Mouse (Mus musculus): ENCODE results near the gene Syt17. TPM values are rescaled to one million over a fixed set of nuclear protein-coding genes. Genes with fewer than 3 reads are reported as not detected.

The Syt17 gene
- total and polyA plus RNA-seq, 3 experiments: not detected

- Histone ChIP-seq H3K36me3 (replicated peaks in 1 of 2; ENCODE audit: control insufficient read depth in 1 of 2, insufficient read depth in 1 of 2, low read length in 1 of 2) (no peaks in the 10 kb centered on the region), H3K27me3 (replicated peaks) (peaks cover 9% of the 10 kb centered on the region), H3K27ac (ENCODE audit: insufficient read depth, low read depth) (no peak overlapping the region), H3K9me3 (replicated peaks; ENCODE audit: low read length) (no peaks in the 10 kb centered on the region), H3K79me2 (replicated peaks; ENCODE audit: control insufficient read depth, extremely low read depth, insufficient read depth, poor library complexity, severe bottlenecking) (no peaks in the 10 kb centered on the region), H3K4me3 (replicated peaks in 1 of 3; ENCODE audit: low read depth in 2 of 3, low read length in 2 of 3, poor library complexity in 1 of 3) (no peak overlapping the region), H3K4me2 (ENCODE audit: insufficient read depth, low read depth, poor library complexity, severe bottlenecking) (peak overlapping the region; percentile 7; the same call in 1 of the 2 replicates), H3K4me1 (ENCODE audit: control insufficient read depth in 1 of 2, insufficient read depth in 2 of 2) (peaks cover 0 to 4% of the 10 kb centered on the region in 2 experiments; a peak in 3 of 4 replicates), H3K9ac (ENCODE audit: insufficient read depth, low read depth) (no peak overlapping the region)
- TF ChIP-seq CTCF (conservative IDR thresholded peaks at IDR 0.05 in 1 of 2, IDR thresholded peaks at IDR 0.05 in 1 of 2; ENCODE audit: low read depth in 2 of 2, low read length in 2 of 2) (no peak), ZNF384 (IDR thresholded peaks at IDR 0.05; ENCODE audit: low read depth, low read length) (peak; percentile 70)
- in situ Hi-C loops (cut with MboI; ENCODE audit: low pct_ligation_motif_present, low pct_unique_long_range_greater_than_20kb, low sequenced_read_pairs): loop anchor here (5.0 kb wide), 1 partner anchor 68 kb away; no protein-coding TSS in a partner anchor
- dilution Hi-C loops (cut with MboI; ENCODE audit: extremely low pct_ligation_motif_present, extremely low pct_unique_long_range_greater_than_20kb, low sequenced_read_pairs): no loop called here
- DNase-seq (ENCODE audit: extremely low read depth): no peak
Measured at GRCm38 (mm10) chr7:118443895-118444485, 4.0 kb downstream of the Syt17 start.

GRCm38 (mm10) chr7:118443371-118443770 is 4.7 kb downstream of the Syt17 start:
- Histone ChIP-seq H3K36me3 (replicated peaks in 1 of 2; ENCODE audit: control insufficient read depth in 1 of 2, insufficient read depth in 1 of 2, low read length in 1 of 2) (no peaks in the 10 kb centered on the region), H3K4me2 (ENCODE audit: insufficient read depth, low read depth, poor library complexity, severe bottlenecking) (peak overlapping the region; percentile 7), H3K27me3 (replicated peaks) (peaks cover 11% of the 10 kb centered on the region), H3K9me3 (replicated peaks; ENCODE audit: low read length) (no peaks in the 10 kb centered on the region), H3K79me2 (replicated peaks; ENCODE audit: control insufficient read depth, extremely low read depth, insufficient read depth, poor library complexity, severe bottlenecking) (no peaks in the 10 kb centered on the region), H3K4me1 (ENCODE audit: control insufficient read depth in 1 of 2, insufficient read depth in 2 of 2) (peaks cover 0 to 4% of the 10 kb centered on the region in 2 experiments; a peak in 3 of 4 replicates), H3K4me3 (replicated peaks in 1 of 3; ENCODE audit: low read depth in 2 of 3, low read length in 2 of 3, poor library complexity in 1 of 3) (no peak overlapping the region), H3K9ac (ENCODE audit: insufficient read depth, low read depth) (no peak overlapping the region), H3K27ac (ENCODE audit: insufficient read depth, low read depth) (no peak overlapping the region)
- peak; percentile 54; the same call in 1 of the 2 replicates for TF ChIP-seq EP300 (IDR thresholded peaks at IDR 0.05; ENCODE audit: low read length)
- no peak for TF ChIP-seq CHD1 (IDR thresholded peaks at IDR 0.05; ENCODE audit: low read depth, low read length)
- TF ChIP-seq NELFE (IDR thresholded peaks at IDR 0.05; ENCODE audit: low read depth, low read length): no peak
- TF ChIP-seq MEF2A (IDR thresholded peaks at IDR 0.05; ENCODE audit: borderline replicate concordance, low read depth, low read length): no peak
- TF ChIP-seq ELF1 (IDR thresholded peaks at IDR 0.05; ENCODE audit: low read depth, low read length): no peak
- no peak for TF ChIP-seq MAZ (IDR thresholded peaks at IDR 0.05; ENCODE audit: low read depth, low read length)
- no peak for TF ChIP-seq CHD2 (IDR thresholded peaks at IDR 0.05; ENCODE audit: low read length)
- peak; percentile 60; the same call in 1 of the 2 replicates for TF ChIP-seq IRF4 (IDR thresholded peaks at IDR 0.05; ENCODE audit: low read depth, low read length)
- no peak for TF ChIP-seq RCOR1 (conservative IDR thresholded peaks at IDR 0.05; ENCODE audit: low read depth, low read length)
- no peak for TF ChIP-seq ZNF384 (IDR thresholded peaks at IDR 0.05; ENCODE audit: low read depth, low read length)
- DNase-seq (ENCODE audit: extremely low read depth): peak; percentile 53
- dilution Hi-C loops (cut with MboI; ENCODE audit: extremely low pct_ligation_motif_present, extremely low pct_unique_long_range_greater_than_20kb, low sequenced_read_pairs): no loop called here
- in situ Hi-C loops (cut with MboI; ENCODE audit: low pct_ligation_motif_present, low pct_unique_long_range_greater_than_20kb, low sequenced_read_pairs): loop anchor here (5.0 kb wide), 1 partner anchor 69 kb away; no protein-coding TSS in a partner anchor

GRCm38 (mm10) chr7:118441535-118441934 is 6.5 kb downstream of the Syt17 start:
- H3K4me1 ChIP-seq (ENCODE audit: control insufficient read depth in 1 of 2, insufficient read depth in 2 of 2): peaks cover 0 to 4% of the 10 kb centered on the region in 2 experiments; a peak in 3 of 4 replicates
- H3K4me3 ChIP-seq (replicated peaks in 1 of 3; ENCODE audit: low read depth in 2 of 3, low read length in 2 of 3, poor library complexity in 1 of 3): no peak overlapping the region
- in situ Hi-C loops (cut with MboI; ENCODE audit: low pct_ligation_motif_present, low pct_unique_long_range_greater_than_20kb, low sequenced_read_pairs) (loop anchor here (5.0 kb wide), 1 partner anchor 71 kb away; no protein-coding TSS in a partner anchor), dilution Hi-C loops (cut with MboI; ENCODE audit: extremely low pct_ligation_motif_present, extremely low pct_unique_long_range_greater_than_20kb, low sequenced_read_pairs) (no loop called here)
- H3K9ac ChIP-seq (ENCODE audit: insufficient read depth, low read depth): no peak overlapping the region
- H3K27me3 ChIP-seq (replicated peaks): peaks cover 11% of the 10 kb centered on the region
- H3K36me3 ChIP-seq (replicated peaks in 1 of 2; ENCODE audit: control insufficient read depth in 1 of 2, insufficient read depth in 1 of 2, low read length in 1 of 2): no peaks in the 10 kb centered on the region
- no peaks in the 10 kb centered on the region for H3K79me2 ChIP-seq (replicated peaks; ENCODE audit: control insufficient read depth, extremely low read depth, insufficient read depth, poor library complexity, severe bottlenecking)
- H3K27ac ChIP-seq (ENCODE audit: insufficient read depth, low read depth): no peak overlapping the region
- no peak for DNase-seq (ENCODE audit: extremely low read depth)
- H3K9me3 ChIP-seq (replicated peaks; ENCODE audit: low read length): no peaks in the 10 kb centered on the region
- H3K4me2 ChIP-seq (ENCODE audit: insufficient read depth, low read depth, poor library complexity, severe bottlenecking): no peak overlapping the region
- TF ChIP-seq MAX (IDR thresholded peaks at IDR 0.05; ENCODE audit: low read length) (no peak), GABPA (IDR thresholded peaks at IDR 0.05; ENCODE audit: insufficient replicate concordance, low read depth, low read length) (no peak), MAFK (IDR thresholded peaks at IDR 0.05; ENCODE audit: insufficient replicate concordance, low read length) (no peak), MEF2A (IDR thresholded peaks at IDR 0.05; ENCODE audit: borderline replicate concordance, low read depth, low read length) (no peak), JUN (IDR thresholded peaks at IDR 0.05; ENCODE audit: insufficient read depth, low read depth, low read length) (no peak), SMC3 (IDR thresholded peaks at IDR 0.05; ENCODE audit: low read depth, low read length) (no peak), ELF1 (IDR thresholded peaks at IDR 0.05; ENCODE audit: low read depth, low read length) (no peak), MXI1 (IDR thresholded peaks at IDR 0.05; ENCODE audit: low read depth, low read length) (no peak), ZMIZ1 (IDR thresholded peaks at IDR 0.05; ENCODE audit: low read depth, low read length) (no peak), ETS1 (conservative IDR thresholded peaks at IDR 0.05; ENCODE audit: low read depth, low read length) (no peak), TCF12 (IDR thresholded peaks at IDR 0.05; ENCODE audit: low read depth, low read length) (no peak), ZNF384 (IDR thresholded peaks at IDR 0.05; ENCODE audit: low read depth, low read length) (no peak), ZKSCAN1 (IDR thresholded peaks at IDR 0.05; ENCODE audit: borderline replicate concordance, low read depth, low read length) (no peak), RCOR1 (conservative IDR thresholded peaks at IDR 0.05; ENCODE audit: low read depth, low read length) (no peak), RAD21 (IDR thresholded peaks at IDR 0.05; ENCODE audit: low read depth, low read length) (no peak), USF2 (conservative IDR thresholded peaks at IDR 0.05; ENCODE audit: low read depth, low read length) (no peak), EP300 (IDR thresholded peaks at IDR 0.05; ENCODE audit: low read length) (no peak), CTCF (conservative IDR thresholded peaks at IDR 0.05 in 1 of 2, IDR thresholded peaks at IDR 0.05 in 1 of 2; ENCODE audit: low read depth in 2 of 2, low read length in 2 of 2) (no peak), CHD1 (IDR thresholded peaks at IDR 0.05; ENCODE audit: low read depth, low read length) (no peak)
